Mouse (Mus musculus) thymus, postnatal 4 days (tissue): ENCODE results near the gene Kctd21.

Experiments
- DNase-seq: peaks from one replicate; pipeline ENCODE4 v3.0.0; 2021

Gene Kctd21

GRCm38 (mm10) chr7:97331726-97332666 lies at the start of gene Kctd21, which contains the start of gene Usp35:
Gene Kctd21, plus strand, starts transcription at chr7:97332327.
Gene Usp35, minus strand, starts transcription at chr7:97332020.
- peak; percentile 97 for DNase-seq

GRCm38 (mm10) chr7:97296986-97297385 lies 35.1 kb upstream of the Kctd21 start:
- no peak for DNase-seq

DNA sequence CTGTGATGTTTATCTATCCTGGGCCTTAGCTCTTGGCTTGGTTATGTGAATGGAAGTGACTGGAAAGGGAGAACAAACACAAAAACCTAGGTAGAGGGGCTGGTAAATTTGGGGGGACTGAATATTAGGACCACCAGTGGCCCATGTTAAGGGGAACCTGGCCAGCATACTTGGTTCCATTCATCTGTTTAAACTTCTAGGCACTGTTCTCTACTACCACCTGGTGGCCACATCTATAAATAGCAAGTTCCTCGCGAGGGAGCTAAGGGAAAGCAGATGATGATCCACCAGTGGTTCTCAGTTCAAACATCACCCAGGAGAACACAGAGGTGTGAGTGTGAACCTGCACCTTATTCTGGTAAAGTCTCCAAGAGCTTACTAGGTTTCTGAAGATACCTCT lies 34.7 kb upstream of the Kctd21 start:
- DNase-seq, result peak; percentile 62

DNA sequence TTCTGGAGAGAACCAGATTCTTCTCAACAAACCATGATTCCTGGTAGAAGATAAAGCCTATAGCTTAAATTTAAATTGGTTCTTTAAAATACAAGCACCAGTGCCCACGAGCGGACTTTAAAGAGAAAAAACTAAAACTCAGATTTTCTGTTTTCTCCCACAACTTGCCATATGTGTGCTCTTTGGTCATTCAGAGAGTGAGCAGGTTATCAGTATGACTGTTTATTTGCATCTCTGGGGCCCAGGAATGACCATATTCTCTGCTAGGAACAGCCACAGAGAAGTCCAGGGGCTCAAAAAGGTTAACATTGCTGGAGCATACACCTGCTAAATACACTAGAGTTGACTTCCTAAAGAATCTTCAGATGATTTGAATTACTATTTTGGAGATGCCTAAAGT lies 33.8 kb upstream of the Kctd21 start:
- no peak for DNase-seq

GRCm38 (mm10) chr7:97298943-97299342 lies 33.2 kb upstream of the Kctd21 start:
- DNase-seq, result no peak

- DNase-seq, result no peak
These were observed 31.2 kb upstream of the Kctd21 start for GRCm38 (mm10) chr7:97300914-97301313.

DNA sequence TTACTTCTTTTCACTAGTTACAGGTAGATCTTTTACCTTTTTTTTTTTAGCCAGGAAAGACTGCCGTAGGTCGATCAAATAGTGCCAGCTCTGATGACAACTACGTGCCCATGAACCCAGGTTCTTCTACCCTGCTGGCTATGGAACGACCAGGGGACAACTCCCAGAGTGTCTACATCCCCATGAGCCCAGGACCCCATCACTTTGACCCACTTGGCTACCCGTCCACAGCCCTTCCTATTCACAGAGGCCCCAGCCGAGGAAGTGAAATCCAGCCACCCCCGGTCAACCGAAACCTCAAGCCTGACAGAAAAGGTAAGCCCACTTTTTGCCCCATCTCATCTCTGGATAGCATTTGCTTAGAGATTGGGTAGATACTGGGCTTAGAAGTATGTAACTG lies 30.8 kb upstream of the Kctd21 start:
- DNase-seq, result no peak

DNA sequence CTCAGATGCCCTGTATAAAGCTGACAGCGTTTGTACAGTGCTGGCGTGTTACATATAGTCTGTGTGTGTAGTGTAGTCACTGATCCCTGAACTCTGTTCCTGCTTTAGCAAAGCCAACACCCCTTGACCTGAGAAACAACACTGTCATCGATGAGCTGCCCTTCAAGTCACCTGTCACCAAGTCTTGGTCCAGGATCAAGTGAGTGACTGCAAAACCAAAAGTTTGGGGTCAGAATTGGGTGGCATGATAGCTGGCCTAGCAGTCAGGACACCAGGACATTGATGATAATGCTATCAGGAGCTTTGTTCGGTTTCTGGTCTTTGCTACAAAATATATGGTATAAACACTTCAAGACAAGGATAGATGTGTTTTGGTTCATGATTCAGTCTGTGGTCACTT lies 29.9 kb upstream of the Kctd21 start:
- DNase-seq, result no peak

DNA sequence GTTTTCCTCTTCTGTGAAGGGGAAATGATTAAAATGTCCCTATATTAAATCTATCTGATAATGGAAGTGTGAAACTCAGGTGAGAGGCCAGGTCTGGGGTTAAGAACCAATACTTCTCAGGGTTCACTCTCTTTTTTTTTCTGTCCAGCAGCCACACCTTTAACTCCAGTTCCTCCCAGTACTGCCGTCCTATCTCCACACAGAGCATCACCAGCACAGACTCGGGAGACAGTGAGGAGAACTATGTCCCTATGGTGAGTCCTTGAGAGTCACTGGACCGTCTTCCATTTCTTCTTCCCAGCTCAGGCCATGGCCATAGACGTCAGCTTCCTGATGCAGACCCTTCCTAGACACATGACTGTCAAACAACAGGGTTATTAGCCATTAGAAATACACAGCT lies 29.3 kb upstream of the Kctd21 start:
- DNase-seq, result no peak

DNA sequence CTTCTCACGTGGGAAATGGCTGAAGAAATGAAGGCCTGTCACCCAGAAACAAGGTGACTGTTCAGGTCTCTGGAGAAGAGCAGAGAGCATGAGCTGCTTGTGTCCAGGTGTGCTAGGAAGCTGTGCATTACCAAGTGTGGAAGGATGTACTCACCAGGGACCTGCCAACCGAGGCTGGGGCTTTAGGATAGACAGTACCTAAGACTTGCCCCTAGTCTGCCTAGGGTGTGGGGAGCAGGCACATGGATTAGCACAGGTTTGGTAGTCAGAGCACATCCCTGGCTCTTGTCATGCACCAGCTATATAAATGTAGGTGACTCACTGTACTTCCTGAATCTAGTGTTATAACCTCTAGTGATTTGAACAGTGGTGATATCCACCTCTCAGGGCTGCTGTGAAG lies 28.5 kb upstream of the Kctd21 start:
- DNase-seq, result no peak

DNA sequence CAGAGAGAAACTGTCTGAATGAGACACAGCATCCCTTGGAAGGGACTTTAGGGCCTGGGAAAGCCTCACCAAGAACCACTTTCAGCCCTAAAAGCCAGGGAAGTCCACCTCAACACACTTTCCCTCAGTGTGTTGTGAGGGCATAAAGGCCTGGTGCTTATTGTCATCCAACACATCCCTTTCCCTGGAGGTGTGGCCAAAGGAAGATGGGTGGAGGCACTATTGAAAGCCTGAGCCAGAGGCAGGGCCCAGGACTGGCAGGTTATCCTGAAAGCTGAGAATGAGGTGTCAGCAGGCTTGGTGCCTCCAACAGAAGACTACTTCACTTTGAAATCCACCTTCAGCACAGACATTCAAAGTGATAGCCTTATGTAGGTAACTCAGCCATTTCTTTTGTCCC lies 27.7 kb upstream of the Kctd21 start:
- no peak for DNase-seq

GRCm38 (mm10) chr7:97305206-97305605 lies 26.9 kb upstream of the Kctd21 start:
- DNase-seq, result no peak

DNA sequence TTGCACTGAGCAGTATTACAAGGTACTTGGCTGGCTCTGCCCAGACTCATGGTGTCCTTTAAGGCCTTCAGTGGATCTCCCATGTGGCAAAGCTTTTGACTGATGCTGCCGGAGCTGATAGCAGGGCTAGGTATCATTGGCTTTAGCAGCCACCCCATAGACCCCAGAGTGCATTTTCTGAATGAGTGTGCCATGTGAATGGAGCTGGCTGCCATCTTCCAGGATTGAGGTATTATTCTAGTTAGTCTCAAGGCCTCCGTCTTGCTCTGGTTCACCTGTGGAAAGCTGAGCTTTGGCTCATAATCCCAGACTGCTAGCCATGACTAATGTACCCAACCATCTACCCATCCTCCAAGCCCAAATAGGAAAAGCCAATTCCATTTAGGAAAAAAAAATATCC lies 25.3 kb upstream of the Kctd21 start:
- no peak for DNase-seq

- no peak for DNase-seq
These were observed 24.6 kb upstream of the Kctd21 start for GRCm38 (mm10) chr7:97307546-97307945.

DNA sequence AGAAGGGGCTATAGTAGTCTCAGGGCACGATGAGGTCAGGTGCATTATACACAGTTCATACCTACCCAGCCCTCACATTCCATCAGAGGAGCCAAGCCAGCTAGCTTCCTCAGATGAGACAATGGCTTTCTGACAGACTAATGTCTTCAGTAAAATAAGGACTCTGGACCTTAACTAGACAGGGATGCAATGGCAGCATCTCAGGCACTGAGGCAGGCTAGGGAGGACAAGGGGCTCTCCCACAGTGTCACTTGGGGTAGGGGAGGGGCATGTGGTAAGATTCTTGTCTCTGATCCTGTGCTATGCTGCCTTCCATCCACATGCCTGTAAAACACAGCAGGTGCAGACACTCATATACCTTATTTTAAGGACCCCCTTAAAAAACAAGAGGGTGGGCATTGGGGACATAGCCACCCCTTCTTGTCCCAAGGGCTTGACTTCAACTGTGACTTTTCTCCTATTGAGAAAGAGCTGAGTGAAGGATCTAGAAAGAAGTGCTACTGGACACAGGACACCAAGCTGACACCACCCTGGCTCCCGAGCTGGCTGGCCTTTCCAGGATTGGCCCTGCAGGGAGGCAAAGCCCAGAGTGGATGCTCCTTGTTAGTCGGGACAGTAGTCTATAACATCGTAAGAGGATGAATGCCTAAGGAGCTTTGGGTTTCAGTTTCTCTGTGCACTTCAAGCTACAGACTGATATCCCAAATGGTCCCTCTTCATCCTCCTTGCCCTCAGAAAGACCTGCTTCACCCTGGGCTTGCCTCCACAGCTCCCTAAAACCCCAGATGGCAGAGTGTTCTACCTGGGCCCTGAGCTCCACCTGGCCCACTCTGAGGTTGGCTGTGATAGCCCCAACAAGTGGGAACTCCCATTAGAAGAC lies 22.4 kb upstream of the Kctd21 start:
- no peak for DNase-seq

- peak; percentile 1 for DNase-seq
These were observed 21.8 kb upstream of the Kctd21 start for GRCm38 (mm10) chr7:97310341-97310635.

GRCm38 (mm10) chr7:97311620-97312019 lies 20.5 kb upstream of the Kctd21 start:
- DNase-seq, result peak; percentile 3

GRCm38 (mm10) chr7:97312196-97312595 lies 19.9 kb upstream of the Kctd21 start:
- DNase-seq, result peak; percentile 5

DNA sequence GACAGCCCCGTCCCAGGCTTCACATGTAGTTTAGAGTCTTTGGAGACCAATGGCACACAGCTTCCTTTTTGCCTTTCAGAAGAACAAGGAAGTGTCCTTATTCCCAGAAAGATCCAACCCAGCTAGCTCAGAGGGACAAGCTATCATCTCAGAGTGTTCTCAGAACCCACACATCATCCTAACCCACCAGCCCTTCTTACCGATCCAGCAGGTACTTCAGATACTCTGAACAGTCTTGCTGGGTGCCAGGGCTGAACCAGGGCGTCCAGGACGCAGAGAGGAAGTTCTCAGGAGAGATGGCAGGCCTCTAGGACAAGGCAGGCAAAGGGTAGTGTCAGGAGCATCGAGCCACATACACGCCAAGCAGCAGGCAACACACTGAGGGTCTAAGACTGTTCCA lies 19.3 kb upstream of the Kctd21 start:
- DNase-seq, result peak; percentile 2

- DNase-seq, result peak; percentile 5
These were observed 18.6 kb upstream of the Kctd21 start for GRCm38 (mm10) chr7:97313364-97313995.

GRCm38 (mm10) chr7:97314646-97315045 lies 17.5 kb upstream of the Kctd21 start:
- DNase-seq, result peak; percentile 3

GRCm38 (mm10) chr7:97315656-97316055 lies 16.5 kb upstream of the Kctd21 start:
- DNase-seq, result peak; percentile 2

DNA sequence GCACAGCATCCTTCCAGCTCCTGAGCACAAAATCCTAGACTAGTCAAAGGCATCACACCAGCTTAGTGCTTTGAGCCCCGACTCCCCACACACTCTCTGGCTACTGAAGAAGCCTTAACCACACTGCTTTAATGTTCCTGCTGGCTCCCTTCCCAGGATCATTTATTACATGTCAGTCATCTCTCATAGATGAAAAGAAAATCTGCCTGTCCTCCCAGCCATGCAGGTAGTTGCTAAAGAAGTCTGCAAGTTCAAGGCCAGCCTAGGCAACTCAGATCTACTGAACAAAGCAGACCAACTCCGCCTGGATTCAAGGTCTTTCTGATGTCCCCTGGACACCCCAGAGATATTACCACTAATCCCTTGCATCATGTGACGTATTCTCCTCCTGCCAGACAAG lies 14.4 kb upstream of the Kctd21 start:
- DNase-seq, result no peak
